Mouse (Mus musculus): ENCODE data around the gene Rap1b. TPM values are rescaled to one million over a fixed set of nuclear protein-coding genes. Genes with fewer than 3 reads are reported as not detected.

The Rap1b gene
- polyA plus RNA-seq, 1 experiment, result 48.8 TPM

DNA sequence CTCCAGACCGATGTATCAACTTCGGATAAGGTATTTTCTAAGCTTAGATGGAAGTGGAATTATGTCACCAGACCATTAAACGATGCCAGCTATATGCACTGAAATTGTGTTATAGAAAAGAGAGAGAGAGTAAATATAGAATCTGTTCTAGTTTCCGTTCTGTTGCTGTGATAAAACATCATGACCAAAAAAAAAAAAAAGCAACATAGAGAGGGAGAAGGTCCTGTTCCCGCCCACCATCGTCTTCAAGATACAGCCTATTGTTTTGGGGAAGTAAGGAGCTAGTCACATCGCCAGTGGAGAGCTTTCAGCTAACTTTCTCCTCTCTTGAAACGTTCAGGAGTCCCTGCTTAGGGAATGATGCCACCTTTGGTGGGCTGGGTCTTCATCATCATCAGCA is 37.6 kb upstream of the Rap1b start:
- no peak for DNase-seq
- H3K4me3 ChIP-seq (replicated peaks; ENCODE audit: insufficient read depth, low read depth, low read length), result no peak overlapping the region
- TF ChIP-seq POLR2A (IDR thresholded peaks at IDR 0.05; ENCODE audit: borderline replicate concordance, insufficient read depth, low read length), result no peak
- TF ChIP-seq CTCF (IDR thresholded peaks at IDR 0.05; ENCODE audit: borderline replicate concordance, insufficient read depth, low read depth, low read length), result no peak
- H3K27me3 ChIP-seq (ENCODE audit: control insufficient read depth, insufficient read depth, low read length), result no peaks in the 10 kb centered on the region
- H3K27ac ChIP-seq (ENCODE audit: insufficient read depth, low read length), result no peak overlapping the region
- WGBS, result 90% methylated on average over 8 of the region's 8 CpGs
- no peaks in the 10 kb centered on the region; the same call in 1 of the 2 replicates for H3K4me1 ChIP-seq (ENCODE audit: control insufficient read depth, insufficient read depth, low read length)

DNA sequence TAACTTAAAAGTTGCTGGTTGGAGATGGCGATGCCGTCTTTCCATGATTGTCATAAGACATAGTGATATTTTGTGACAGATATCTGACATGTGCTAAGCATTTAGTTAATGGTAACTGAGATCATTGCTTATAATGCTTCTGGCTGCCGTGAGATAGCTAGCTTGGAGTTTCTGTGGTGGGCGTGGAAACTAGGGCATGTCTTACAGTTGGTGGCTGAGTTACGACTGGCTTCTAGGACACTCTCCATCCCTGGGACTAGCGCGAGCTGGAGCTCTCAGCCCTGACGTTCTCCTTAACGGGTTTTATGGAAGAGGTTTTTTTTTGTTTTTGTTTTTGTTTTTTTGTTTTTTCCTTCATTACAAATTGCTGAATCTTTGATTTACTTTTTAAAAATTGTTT is 32.8 kb upstream of the Rap1b start:
- Histone ChIP-seq H3K4me3 (replicated peaks; ENCODE audit: insufficient read depth, low read depth, low read length) (no peak overlapping the region), H3K4me1 (ENCODE audit: control insufficient read depth, insufficient read depth, low read length) (no peaks in the 10 kb centered on the region; the same call in 1 of the 2 replicates), H3K27me3 (ENCODE audit: control insufficient read depth, insufficient read depth, low read length) (no peaks in the 10 kb centered on the region), H3K27ac (ENCODE audit: insufficient read depth, low read length) (no peak overlapping the region)
- TF ChIP-seq POLR2A (IDR thresholded peaks at IDR 0.05; ENCODE audit: borderline replicate concordance, insufficient read depth, low read length), result no peak
- no peak for TF ChIP-seq CTCF (IDR thresholded peaks at IDR 0.05; ENCODE audit: borderline replicate concordance, insufficient read depth, low read depth, low read length)
- 88% methylated on average over 9 of the region's 9 CpGs for WGBS
- DNase-seq, result no peak

DNA sequence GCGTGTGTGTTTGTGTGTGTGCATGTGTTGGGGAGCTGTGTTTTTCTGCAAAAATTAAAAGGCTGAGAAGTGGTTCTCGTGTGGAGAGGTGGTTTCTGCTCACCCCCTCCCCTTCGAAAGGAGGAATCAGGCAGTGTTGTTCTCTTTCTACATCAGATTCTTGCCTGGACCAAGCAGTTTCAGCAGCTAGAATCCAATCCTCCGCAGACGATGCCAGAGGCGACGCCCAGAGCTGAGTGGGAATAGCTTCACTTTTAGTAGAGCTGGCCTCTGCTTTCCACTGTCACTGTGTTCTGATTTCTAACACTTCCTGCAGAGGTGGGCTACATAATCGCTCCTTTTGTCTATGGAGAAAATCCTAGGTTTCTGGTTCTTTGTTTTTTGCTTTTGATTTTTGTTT is 31.0 kb upstream of the Rap1b start:
- no peak overlapping the region for H3K4me3 ChIP-seq (replicated peaks; ENCODE audit: insufficient read depth, low read depth, low read length)
- no peak for DNase-seq
- H3K27ac ChIP-seq (ENCODE audit: insufficient read depth, low read length), result no peak overlapping the region
- H3K4me1 ChIP-seq (ENCODE audit: control insufficient read depth, insufficient read depth, low read length), result no peaks in the 10 kb centered on the region; the same call in 1 of the 2 replicates
- TF ChIP-seq POLR2A (IDR thresholded peaks at IDR 0.05; ENCODE audit: borderline replicate concordance, insufficient read depth, low read length) (no peak), CTCF (IDR thresholded peaks at IDR 0.05; ENCODE audit: borderline replicate concordance, insufficient read depth, low read depth, low read length) (no peak)
- no peaks in the 10 kb centered on the region for H3K27me3 ChIP-seq (ENCODE audit: control insufficient read depth, insufficient read depth, low read length)
- 81% methylated on average over 8 of the region's 8 CpGs for WGBS

DNA sequence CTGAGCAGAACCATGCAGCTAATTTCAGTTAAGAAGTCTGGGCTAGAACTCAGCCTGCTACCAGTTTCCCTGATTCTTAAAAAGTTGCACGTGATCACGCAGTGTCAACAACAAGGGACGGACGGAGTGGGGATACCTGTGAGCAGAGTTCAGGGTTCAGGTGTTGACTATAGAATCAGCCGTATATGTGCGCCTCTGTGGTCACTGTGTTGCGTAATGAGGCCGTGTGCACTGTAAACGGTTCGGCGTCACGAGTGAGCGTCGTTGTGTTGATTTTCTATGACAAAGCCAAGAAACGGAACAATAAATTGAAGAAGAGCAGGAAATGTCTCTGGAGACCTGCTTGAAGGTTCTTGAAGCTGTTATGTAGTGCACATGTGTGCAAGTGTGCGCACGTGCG is 30.6 kb upstream of the Rap1b start:
- Histone ChIP-seq H3K4me3 (replicated peaks; ENCODE audit: insufficient read depth, low read depth, low read length) (no peak overlapping the region), H3K27ac (ENCODE audit: insufficient read depth, low read length) (no peak overlapping the region), H3K27me3 (ENCODE audit: control insufficient read depth, insufficient read depth, low read length) (no peaks in the 10 kb centered on the region), H3K4me1 (ENCODE audit: control insufficient read depth, insufficient read depth, low read length) (no peaks in the 10 kb centered on the region; the same call in 1 of the 2 replicates)
- TF ChIP-seq POLR2A (IDR thresholded peaks at IDR 0.05; ENCODE audit: borderline replicate concordance, insufficient read depth, low read length) (no peak), CTCF (IDR thresholded peaks at IDR 0.05; ENCODE audit: borderline replicate concordance, insufficient read depth, low read depth, low read length) (no peak)
- WGBS, result 93% methylated on average over 18 of the region's 18 CpGs
- DNase-seq, result no peak

DNA sequence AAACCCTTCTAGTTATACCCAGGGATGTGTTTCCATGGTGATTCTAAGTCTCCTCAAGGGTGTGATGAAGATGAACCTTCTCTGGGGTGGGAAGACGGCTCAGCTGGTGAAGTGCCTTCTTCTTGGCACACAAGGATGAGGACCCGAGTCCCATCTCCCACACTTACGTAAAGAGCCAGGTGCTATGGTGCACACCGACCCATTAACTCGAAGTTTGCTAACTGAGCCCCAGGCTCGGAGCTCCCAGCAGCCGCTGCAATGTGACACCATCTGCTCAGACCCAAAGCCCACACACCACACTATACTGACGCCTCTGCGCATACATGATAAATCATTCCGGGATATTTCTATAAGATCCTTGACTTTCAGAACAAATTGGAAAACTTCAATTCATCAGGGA is 29.1 kb upstream of the Rap1b start:
- WGBS, result 65% methylated on average over 10 of the region's 10 CpGs
- H3K27me3 ChIP-seq (ENCODE audit: control insufficient read depth, insufficient read depth, low read length), result no peaks in the 10 kb centered on the region
- H3K4me1 ChIP-seq (ENCODE audit: control insufficient read depth, insufficient read depth, low read length), result no peaks in the 10 kb centered on the region; the same call in 1 of the 2 replicates
- TF ChIP-seq CTCF (IDR thresholded peaks at IDR 0.05; ENCODE audit: borderline replicate concordance, insufficient read depth, low read depth, low read length), result no peak
- TF ChIP-seq POLR2A (IDR thresholded peaks at IDR 0.05; ENCODE audit: borderline replicate concordance, insufficient read depth, low read length), result no peak
- no peak overlapping the region for H3K4me3 ChIP-seq (replicated peaks; ENCODE audit: insufficient read depth, low read depth, low read length)
- DNase-seq, result no peak
- H3K27ac ChIP-seq (ENCODE audit: insufficient read depth, low read length), result no peak overlapping the region

DNA sequence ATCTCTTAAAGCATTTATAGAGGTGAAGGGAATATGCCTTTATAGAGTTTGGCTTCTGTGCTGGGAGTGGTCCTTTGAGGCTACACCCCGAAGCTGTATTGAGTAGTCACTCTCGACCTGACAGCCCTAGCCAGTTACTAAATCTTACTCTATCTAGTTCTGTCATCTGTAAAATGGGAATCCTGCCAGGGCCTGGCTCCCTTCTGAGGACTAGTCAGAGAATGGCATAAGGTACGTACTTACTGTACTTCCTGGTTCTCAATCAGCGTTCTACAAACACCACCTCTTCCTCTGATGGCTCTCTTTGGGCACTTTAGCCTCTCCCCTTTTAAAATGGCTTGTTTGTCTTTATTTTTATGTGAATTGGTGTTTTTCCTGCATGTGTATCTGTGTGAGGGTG is 28.1 kb upstream of the Rap1b start:
- Histone ChIP-seq H3K27me3 (ENCODE audit: control insufficient read depth, insufficient read depth, low read length) (no peaks in the 10 kb centered on the region), H3K4me3 (replicated peaks; ENCODE audit: insufficient read depth, low read depth, low read length) (no peak overlapping the region), H3K4me1 (ENCODE audit: control insufficient read depth, insufficient read depth, low read length) (no peaks in the 10 kb centered on the region; the same call in 1 of the 2 replicates), H3K27ac (ENCODE audit: insufficient read depth, low read length) (no peak overlapping the region)
- TF ChIP-seq POLR2A (IDR thresholded peaks at IDR 0.05; ENCODE audit: borderline replicate concordance, insufficient read depth, low read length), result no peak
- no peak for TF ChIP-seq CTCF (IDR thresholded peaks at IDR 0.05; ENCODE audit: borderline replicate concordance, insufficient read depth, low read depth, low read length)
- no peak for DNase-seq
- 62% methylated on average over 4 of the region's 4 CpGs for WGBS

DNA sequence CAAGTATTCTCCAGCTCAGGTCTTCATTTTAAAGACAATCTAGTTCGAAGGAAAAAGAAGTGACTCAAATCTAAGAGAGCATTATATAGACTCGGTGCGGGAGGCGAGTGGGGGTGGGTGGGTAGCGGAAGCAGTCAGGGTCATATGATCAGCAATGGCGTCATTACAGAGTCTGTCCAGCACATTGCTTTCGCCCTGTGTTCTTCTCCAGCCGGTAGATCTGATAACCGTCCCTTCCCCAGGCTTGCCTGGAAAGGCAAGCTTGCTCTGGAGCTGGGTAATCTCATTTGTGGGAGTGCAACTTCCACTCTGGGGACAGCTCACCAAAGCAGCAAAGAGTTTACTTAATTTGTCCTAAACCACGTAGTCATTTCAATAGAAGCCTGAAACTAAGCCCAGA is 26.6 kb upstream of the Rap1b start:
- Histone ChIP-seq H3K27ac (ENCODE audit: insufficient read depth, low read length) (no peak overlapping the region), H3K4me1 (ENCODE audit: control insufficient read depth, insufficient read depth, low read length) (no peaks in the 10 kb centered on the region), H3K4me3 (replicated peaks; ENCODE audit: insufficient read depth, low read depth, low read length) (no peak overlapping the region), H3K27me3 (ENCODE audit: control insufficient read depth, insufficient read depth, low read length) (no peaks in the 10 kb centered on the region)
- no peak for TF ChIP-seq CTCF (IDR thresholded peaks at IDR 0.05; ENCODE audit: borderline replicate concordance, insufficient read depth, low read depth, low read length)
- TF ChIP-seq POLR2A (IDR thresholded peaks at IDR 0.05; ENCODE audit: borderline replicate concordance, insufficient read depth, low read length), result no peak
- WGBS, result 83% methylated on average over 10 of the region's 10 CpGs
- no peak for DNase-seq

DNA sequence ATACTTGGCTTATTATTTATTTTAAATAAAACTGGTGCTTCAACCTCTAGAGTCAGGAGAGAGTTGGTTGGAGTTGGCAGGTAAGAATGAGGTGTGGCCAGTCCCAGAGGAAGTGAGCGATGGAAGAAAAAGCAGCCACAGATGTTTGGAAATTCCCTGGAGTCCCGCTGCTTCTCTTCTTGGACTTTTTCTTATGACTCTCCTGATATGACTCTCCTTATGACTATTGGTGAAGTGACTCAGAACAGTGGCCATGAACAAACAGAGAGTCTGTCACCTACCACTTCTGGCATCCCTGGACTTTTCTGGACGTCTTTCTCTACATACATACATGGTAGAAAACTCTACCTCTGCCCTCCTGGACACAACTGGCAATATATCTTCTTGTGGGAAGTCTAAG is 21.5 kb upstream of the Rap1b start:
- WGBS, result 87% methylated on average over 3 of the region's 3 CpGs
- no peaks in the 10 kb centered on the region for H3K27me3 ChIP-seq (ENCODE audit: control insufficient read depth, insufficient read depth, low read length)
- TF ChIP-seq POLR2A (IDR thresholded peaks at IDR 0.05; ENCODE audit: borderline replicate concordance, insufficient read depth, low read length) (no peak), CTCF (IDR thresholded peaks at IDR 0.05; ENCODE audit: borderline replicate concordance, insufficient read depth, low read depth, low read length) (no peak)
- no peak overlapping the region for H3K4me3 ChIP-seq (replicated peaks; ENCODE audit: insufficient read depth, low read depth, low read length)
- H3K27ac ChIP-seq (ENCODE audit: insufficient read depth, low read length), result no peak overlapping the region
- H3K4me1 ChIP-seq (ENCODE audit: control insufficient read depth, insufficient read depth, low read length), result no peaks in the 10 kb centered on the region
- DNase-seq, result no peak

All from cerebellum, adult 2 months (tissue).